ENCODE assay signal across 8 mouse cellular contexts in genomic region chr9:14276481-14277287, GRCm38 (mm10). TPM values are rescaled to one million over a fixed set of nuclear protein-coding genes. Genes with fewer than 3 reads are reported as not detected.
DNase-seq lines count a peak whose midpoint lies in the region; ATAC-seq and TF ChIP-seq lines count a peak whose summit lies in the region.

No protein-coding gene starts in this region.

- H3K9me3 ChIP-seq in neural tube, embryonic 11.5 days (ENCODE audit: control insufficient read depth, low read length), result no peaks in the 10 kb centered on the region
- H3K9me3 ChIP-seq in midbrain, embryonic 14.5 days (ENCODE audit: control insufficient read depth, low read length), result no peaks in the 10 kb centered on the region
- H3K9me3 ChIP-seq in stomach, postnatal 0 days (ENCODE audit: control insufficient read depth, low read length), result no peaks in the 10 kb centered on the region

- no peaks in the 10 kb centered on the region for H3K36me3 ChIP-seq in neural tube, embryonic 11.5 days (ENCODE audit: control insufficient read depth, insufficient read depth, low read length)
- no peaks in the 10 kb centered on the region for H3K36me3 ChIP-seq in midbrain, embryonic 14.5 days (ENCODE audit: control insufficient read depth, insufficient read depth, low read length)
- no peaks in the 10 kb centered on the region for H3K36me3 ChIP-seq in stomach, postnatal 0 days (ENCODE audit: control insufficient read depth, insufficient read depth, low read length)

- peak; percentile 76 for ATAC-seq in neural tube, embryonic 11.5 days (ENCODE audit: insufficient read depth, low FRiP score, low TSS enrichment)
- ATAC-seq in midbrain, embryonic 14.5 days (ENCODE audit: low FRiP score, low TSS enrichment), result peak; percentile 73
- peak; percentile 31 for ATAC-seq in stomach, postnatal 0 days (ENCODE audit: low FRiP score, low TSS enrichment)

- no peaks in the 10 kb centered on the region for H3K27me3 ChIP-seq in neural tube, embryonic 11.5 days (ENCODE audit: control insufficient read depth, insufficient read depth, low read length)
- H3K27me3 ChIP-seq in midbrain, embryonic 14.5 days (ENCODE audit: control insufficient read depth, insufficient read depth, low read length), result no peaks in the 10 kb centered on the region
- no peaks in the 10 kb centered on the region for H3K27me3 ChIP-seq in stomach, postnatal 0 days (ENCODE audit: control insufficient read depth, insufficient read depth, low read length)

- TF ChIP-seq CTCF in stomach, postnatal 0 days (IDR thresholded peaks at IDR 0.05; ENCODE audit: low read depth), result no peak

- H3K4me2 ChIP-seq in neural tube, embryonic 11.5 days (ENCODE audit: low read depth), result peak overlapping the region; percentile 70
- H3K4me2 ChIP-seq in midbrain, embryonic 14.5 days (ENCODE audit: low read length), result peak overlapping the region; percentile 67
- peak overlapping the region; percentile 80 for H3K4me2 ChIP-seq in stomach, postnatal 0 days (replicated peaks; ENCODE audit: low read depth)

- intact Hi-C loops in left cerebral cortex, postnatal 36 days (cut with DNase I), result loop anchor here (2.0 to 10.0 kb wide), 3 partner anchors 102 to 449 kb away; partner anchors contain the start of genes Cep57 and Fam76b

- no peaks in the 10 kb centered on the region for H3K4me1 ChIP-seq in neural tube, embryonic 11.5 days (ENCODE audit: control insufficient read depth, insufficient read depth, low read length)
- 0 out of 2 replicates have a peak, but pooled peaks cover 5% of the 10 kb centered on the region for H3K4me1 ChIP-seq in midbrain, embryonic 14.5 days (ENCODE audit: control insufficient read depth, insufficient read depth, low read length)
- no peaks in the 10 kb centered on the region for H3K4me1 ChIP-seq in stomach, postnatal 0 days (replicated peaks; ENCODE audit: control insufficient read depth, insufficient read depth)

- H3K27ac ChIP-seq in neural tube, embryonic 11.5 days (ENCODE audit: low read depth, low read length), result peak overlapping the region; percentile 91
- H3K27ac ChIP-seq in midbrain, embryonic 14.5 days (replicated peaks; ENCODE audit: low read depth, low read length), result peak overlapping the region; percentile 94
- H3K27ac ChIP-seq in stomach, postnatal 0 days (replicated peaks), result peak overlapping the region; percentile 97

- DNase-seq in neural tube, embryonic 11.5 days (ENCODE audit: low spot score), result no peak
- DNase-seq in neural tube, embryonic 10.5 days (ENCODE audit: extremely low spot score, low spot score), result no peak
- DNase-seq in cerebellum, adult 18-20 months, result peak; percentile 60
- DNase-seq in frontal cortex, postnatal 14 days (ENCODE audit: low spot score in 2 of 2), result peak; percentile 51 to 55
- peak; percentile 66 for DNase-seq in induced T-regulatory cell, adult 2 months (ENCODE audit: low read depth)
- peak; percentile 33 to 73 for DNase-seq in left cerebral cortex, postnatal 36 days (ENCODE audit: low spot score in 2 of 2)
- peak; percentile 69 for DNase-seq in midbrain, embryonic 14.5 days
- DNase-seq in stomach, postnatal 0 days (ENCODE audit: low spot score), result no peak

- no peak for TF ChIP-seq EP300 in stomach, postnatal 0 days (optimal IDR thresholded peaks at IDR 0.05)

- H3K9ac ChIP-seq in neural tube, embryonic 11.5 days (ENCODE audit: low read length), result peak overlapping the region; percentile 83
- peak overlapping the region; percentile 81 for H3K9ac ChIP-seq in midbrain, embryonic 14.5 days (replicated peaks; ENCODE audit: low read length)
- peak overlapping the region; percentile 87 for H3K9ac ChIP-seq in stomach, postnatal 0 days (ENCODE audit: low read length)

- under 1% methylated on average over 61 of the region's 61 CpGs for WGBS in neural tube, embryonic 11.5 days
- under 1% methylated on average over 59 of the region's 61 CpGs for WGBS in midbrain, embryonic 14.5 days
- WGBS in stomach, postnatal 0 days, result under 1% methylated on average over 60 of the region's 61 CpGs

- H3K4me3 ChIP-seq in neural tube, embryonic 11.5 days (ENCODE audit: low read depth, low read length), result peak overlapping the region; percentile 82
- peak overlapping the region; percentile 93 for H3K4me3 ChIP-seq in midbrain, embryonic 14.5 days (replicated peaks; ENCODE audit: low read depth, low read length)
- H3K4me3 ChIP-seq in stomach, postnatal 0 days (ENCODE audit: low read depth, low read length), result peak overlapping the region; percentile 90

RNA-seq across cellular contexts. Expression of gene Sesn3, which starts 1.8 kb away (rescaled TPM):
- 17.2 and 21.0 TPM in 2 replicates for polyA plus RNA-seq in neural tube, embryonic 11.5 days (2014; fragmentation: Nextera tagmentation; extraction: Ambion mirVana)
- total RNA-seq in left cerebral cortex, postnatal 36 days (2021), result 100 to 1,000 TPM; 109 to 125 TPM
- polyA plus RNA-seq in midbrain, embryonic 14.5 days (2014; fragmentation: Nextera tagmentation; extraction: Ambion mirVana), result 28.5 and 47.8 TPM in 2 replicates
- polyA plus RNA-seq in stomach, postnatal 0 days (2015; fragmentation: Nextera tagmentation; extraction: Ambion mirVana), result 6.6 and 8.2 TPM in 2 replicates

Comparison
In these comparisons a context has a peak if more than half of its experiments do, and no peak if none do; other contexts are left out.
1. DNase-seq: peak in cerebellum, adult 18-20 months (2 of 2), frontal cortex, postnatal 14 days (2 of 2), induced T-regulatory cell, adult 2 months (single experiment), left cerebral cortex, postnatal 36 days (2 of 2) and midbrain, embryonic 14.5 days (single experiment); none in neural tube, embryonic 11.5 days (single experiment), neural tube, embryonic 10.5 days (single experiment) and stomach, postnatal 0 days (single experiment).
2. Peak in every context shown above with its lines, with median percentiles within 50 percentile points of each other: ATAC-seq, H3K27ac ChIP-seq, H3K4me2 ChIP-seq, H3K4me3 ChIP-seq and H3K9ac ChIP-seq.